Mouse (Mus musculus): ENCODE results near the gene Cmtm6.
"Not testable (repeated sequence)": the region's sequence is repeated elsewhere in the genome, so short reads cannot be mapped to it uniquely, and the experiment has no call there.

Cmtm6 gene

DNA sequence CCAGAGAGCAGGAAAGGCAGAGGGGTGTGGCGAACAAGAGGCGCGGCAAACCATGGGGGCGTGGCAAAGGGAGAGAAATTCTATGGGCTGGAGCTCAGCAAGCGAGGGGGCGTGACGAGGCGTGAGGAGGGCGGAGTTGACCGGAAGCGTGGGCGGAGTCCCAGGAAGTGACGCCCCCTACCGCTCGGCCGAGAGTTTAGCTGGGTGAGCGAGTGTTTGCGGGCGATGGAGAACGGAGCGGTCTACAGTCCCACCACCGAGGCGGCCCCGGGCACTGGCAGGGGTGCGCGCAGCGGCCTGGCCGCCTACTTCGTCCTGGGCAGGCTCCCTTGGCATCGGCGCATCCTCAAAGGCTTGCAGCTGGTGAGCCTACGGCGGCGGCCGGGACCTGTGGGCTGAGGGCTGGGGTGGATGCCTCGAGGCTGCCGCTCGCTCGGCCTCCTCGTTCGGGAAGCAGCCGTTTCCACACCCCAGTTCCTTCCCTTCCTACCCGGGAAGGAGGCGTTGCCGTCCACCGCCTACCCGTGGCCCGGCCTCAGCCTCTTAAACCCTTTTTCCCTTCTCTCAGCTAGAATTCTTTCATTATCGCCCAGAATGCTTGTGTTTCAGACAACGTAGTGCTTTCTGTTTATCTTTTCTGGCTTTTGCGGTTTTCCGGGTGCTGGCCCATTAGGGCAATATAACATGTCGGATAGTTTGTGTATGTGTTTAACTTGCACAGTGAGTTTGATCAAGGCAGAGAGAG lies at the start of gene Cmtm6:
Gene Cmtm6, plus strand, starts transcription at position 106 of the 745 bp plus-strand sequence.
- DNase-seq = peak; percentile 97

DNA sequence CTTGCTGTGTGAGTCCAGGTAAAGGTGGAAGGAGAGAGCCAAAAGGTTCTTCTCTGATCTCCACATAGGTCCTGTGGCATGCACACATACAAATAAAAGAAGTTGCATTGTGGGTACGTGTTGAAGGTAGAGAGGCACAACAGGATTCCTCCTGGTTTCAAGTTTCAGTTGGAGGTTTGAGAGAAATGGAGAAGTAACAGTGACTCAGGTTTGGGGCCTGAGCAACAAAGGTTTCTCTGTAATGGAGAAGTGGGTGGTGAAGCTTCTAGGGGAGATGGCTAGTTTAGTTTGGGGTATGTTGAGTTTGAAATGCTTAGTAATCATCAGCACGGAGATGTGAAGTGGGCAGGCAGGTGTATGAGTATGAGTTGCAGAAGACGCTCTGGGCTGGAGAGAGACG lies 48.7 kb upstream of the Cmtm6 start:
- no peak for DNase-seq

DNA sequence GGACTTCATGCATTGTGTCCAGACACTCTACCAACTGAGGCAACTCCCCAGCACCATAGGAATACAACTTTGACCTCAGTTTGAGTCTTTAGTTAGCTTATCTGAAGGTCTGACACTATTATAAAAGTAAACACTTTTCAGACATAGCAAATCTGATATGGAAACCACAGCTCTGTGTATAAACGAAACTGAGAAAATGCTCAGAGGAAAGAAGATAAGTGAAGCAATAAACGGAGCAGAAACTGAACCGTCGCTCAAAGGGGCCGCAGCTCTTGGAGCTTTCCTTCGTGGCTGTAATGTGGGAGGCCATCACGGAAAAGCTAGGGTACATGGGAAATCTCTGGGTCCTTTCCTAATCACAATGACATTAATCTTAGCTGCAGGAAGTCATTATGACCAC lies 44.7 kb upstream of the Cmtm6 start:
- no peak for DNase-seq

DNA sequence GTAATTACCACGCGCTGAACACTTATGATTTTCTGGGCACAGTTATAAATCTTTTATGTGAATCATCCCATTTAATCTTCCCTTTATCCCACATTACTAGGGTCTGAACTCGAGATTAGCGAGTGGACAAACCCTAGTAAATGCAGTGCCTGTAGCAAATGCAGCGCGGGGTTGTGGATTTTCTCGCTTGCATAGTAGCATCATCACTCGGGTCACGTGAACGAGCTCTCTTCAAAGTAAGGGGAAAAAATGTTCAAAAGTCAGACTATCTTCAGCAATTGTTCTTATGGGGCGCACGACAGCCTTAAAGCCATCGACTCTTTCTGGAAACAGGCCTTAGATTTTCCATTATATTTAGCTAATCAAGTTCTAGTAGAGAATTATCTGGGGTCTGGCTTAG lies 43.3 kb upstream of the Cmtm6 start:
- no peak for DNase-seq

DNA sequence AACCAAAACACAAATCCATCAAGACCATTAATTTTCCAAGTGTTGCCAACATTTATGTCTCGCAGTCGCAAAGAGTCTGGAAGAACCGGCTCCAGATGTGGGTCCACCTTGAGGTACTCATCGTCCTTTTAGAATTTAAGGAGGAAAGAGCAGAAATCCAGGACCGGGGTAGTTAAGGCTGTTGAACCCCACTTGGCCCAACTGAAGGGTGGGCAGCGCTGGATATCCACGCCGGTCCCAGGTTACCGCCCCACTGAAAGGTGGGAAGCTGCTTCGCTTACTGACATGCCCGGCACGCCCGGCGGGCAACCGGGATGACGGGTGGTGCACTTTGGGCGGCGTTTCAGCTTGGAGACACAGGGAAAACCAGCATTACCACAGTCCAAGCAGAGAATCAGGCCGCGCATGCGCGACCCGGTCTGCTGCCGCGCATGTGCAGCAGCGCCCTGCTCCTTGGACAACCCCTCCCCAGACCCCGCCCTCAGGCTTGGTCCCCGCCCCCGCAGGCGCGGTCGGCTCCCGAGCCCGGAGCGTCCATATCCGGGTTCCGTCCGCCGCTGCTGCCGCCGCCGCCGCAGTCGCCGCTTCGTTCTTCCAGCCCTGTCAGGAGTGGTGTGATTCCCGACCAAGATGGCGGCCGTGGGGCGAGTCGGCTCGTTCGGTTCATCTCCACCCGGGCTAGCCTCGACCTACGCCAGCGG lies 42.5 kb upstream of the Cmtm6 start, which contains the start of gene Dync1li1:
Gene Dync1li1, plus strand, starts transcription at position 539 of the 701 bp plus-strand sequence.
- peak; percentile 98 for DNase-seq

DNA sequence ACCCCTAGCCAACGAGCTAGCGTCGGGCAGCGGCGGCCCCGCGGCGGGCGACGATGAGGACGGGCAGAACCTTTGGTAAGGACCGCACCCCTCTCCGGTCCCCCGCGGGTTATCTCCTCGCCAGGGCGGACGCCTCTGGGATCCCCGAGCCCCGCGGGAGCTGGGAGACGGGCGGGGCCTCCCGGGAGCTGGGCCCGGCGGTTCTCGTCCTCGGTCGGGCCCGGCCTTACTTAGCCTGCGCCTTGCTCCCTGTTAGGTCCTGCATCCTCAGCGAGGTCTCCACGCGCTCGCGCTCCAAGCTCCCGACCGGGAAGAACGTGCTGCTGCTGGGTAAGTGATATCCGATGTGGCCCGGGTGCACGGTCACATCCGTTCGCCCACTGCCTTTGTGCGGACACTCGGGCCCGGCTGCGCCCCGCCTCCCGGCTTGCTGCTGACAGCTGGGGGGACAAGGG lies 41.9 kb upstream of the Cmtm6 start:
- no peak for DNase-seq

DNA sequence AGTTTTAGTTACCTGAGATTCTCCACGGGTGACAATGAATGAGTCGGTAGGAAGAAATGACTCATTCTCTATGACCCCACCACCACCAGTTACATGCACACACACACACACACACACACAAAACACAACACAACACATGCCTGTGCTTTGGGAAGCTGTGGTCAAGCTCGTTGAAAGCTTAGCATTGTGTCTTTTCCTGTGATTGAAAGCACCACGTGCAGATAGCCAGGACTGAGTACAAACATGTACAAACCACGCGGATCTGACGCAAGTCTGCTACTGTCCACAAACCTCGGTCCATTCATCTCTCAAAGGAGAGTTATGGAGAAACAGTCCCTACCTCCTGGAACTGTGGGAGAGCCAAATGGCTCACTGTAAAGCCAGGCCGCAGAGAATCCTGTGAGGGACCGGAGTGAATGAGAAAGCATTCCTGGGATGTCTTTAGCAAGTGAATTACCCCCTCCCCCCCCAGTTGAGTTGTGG lies 40.8 kb upstream of the Cmtm6 start:
- no peak for DNase-seq

DNA sequence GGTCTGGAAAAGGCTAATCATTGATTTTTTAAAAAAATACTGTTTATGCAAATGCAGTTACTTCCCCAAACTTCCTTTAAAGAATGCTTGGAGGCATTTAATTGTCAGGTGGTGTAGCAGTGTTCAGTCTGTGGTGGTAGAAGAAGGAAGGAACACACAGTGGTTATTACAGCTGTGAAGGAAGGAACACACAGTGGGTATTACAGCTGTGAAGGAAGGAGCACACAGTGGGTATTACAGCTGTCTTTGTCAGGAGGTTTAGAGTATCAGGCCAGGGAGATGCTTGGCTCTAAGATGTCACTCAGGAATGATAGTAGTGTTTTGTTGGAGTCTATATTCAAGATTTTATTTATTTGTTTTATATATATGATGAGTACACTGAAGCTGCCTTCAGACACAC lies 39.8 kb upstream of the Cmtm6 start:
- DNase-seq = no peak

DNA sequence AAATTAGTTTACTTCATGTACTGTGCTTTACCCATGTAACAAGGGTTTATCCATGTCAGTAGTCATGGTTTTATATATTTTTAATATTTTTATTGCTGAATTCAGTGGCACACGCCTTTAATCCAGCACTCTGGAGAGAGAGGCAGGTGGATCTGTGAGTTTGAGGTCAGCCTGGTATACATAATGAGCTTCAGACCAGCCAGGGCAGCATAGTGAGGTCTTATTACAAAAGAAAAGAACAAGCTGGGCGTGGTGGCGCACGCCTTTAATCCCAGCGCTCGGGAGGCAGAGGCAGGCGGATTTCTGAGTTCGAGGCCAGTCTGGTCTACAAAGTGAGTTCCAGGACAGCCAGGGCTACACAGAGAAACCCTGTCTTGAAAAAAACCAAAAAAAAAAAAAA lies 35.3 kb upstream of the Cmtm6 start:
- not testable (repeated sequence) for DNase-seq

DNA sequence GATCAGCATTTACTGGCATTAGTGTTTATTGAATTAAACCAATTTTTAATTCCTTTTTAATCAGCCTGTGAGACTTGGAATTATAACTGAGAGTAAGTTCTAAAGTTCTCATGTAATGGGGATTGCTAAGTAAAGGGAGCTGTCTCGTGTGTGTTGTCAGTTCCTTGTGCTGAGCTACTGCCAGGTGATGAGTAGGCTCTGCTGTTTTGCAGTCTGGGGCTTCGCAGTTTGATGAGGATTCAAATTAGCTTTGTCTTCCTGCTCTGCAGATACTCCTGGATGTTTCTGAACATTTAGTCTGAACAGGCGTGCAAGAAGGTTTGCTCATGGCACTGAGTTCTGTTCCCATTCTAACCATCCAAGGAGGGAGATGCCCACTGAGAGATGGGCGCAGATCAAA lies 33.8 kb upstream of the Cmtm6 start:
- no peak for DNase-seq

DNA sequence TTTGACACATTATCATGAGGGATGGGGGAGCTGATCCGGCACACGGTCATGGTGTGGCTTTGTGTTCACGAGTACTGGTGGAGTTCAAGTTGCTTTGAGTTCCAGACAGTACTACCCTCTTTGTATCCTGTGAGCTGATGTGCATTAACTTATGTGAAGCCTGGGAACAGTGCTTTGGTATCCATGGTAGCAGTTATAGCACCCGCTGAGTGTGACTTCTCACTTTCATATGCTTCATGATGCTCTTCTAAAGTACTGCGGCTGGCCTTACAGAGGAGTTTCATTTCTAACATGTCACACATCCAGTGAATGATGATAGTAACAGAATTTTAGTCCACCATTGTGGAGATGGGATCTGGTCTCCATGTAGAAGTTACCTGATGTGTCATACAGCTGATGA lies 33.0 kb upstream of the Cmtm6 start:
- DNase-seq = no peak

DNA sequence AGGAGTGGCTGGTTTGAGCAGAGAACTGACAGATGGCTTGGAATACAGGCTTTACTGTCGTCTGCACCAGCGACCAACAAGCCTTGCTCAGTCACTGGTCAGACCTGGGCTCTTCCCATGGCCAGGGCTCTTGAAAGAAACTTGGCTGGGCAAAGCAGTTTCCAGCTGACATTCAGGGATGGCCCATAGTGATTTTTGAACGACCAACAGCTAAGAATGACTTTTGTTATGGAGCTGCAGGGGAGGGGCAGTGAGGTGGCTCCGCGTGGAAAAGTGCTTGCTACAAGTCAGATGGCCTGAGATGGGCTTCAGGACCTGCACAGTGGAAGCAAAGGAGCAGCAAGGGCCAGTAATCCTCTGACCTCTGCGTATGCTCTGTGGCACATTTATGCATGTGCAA lies 31.7 kb upstream of the Cmtm6 start:
- DNase-seq = no peak

DNA sequence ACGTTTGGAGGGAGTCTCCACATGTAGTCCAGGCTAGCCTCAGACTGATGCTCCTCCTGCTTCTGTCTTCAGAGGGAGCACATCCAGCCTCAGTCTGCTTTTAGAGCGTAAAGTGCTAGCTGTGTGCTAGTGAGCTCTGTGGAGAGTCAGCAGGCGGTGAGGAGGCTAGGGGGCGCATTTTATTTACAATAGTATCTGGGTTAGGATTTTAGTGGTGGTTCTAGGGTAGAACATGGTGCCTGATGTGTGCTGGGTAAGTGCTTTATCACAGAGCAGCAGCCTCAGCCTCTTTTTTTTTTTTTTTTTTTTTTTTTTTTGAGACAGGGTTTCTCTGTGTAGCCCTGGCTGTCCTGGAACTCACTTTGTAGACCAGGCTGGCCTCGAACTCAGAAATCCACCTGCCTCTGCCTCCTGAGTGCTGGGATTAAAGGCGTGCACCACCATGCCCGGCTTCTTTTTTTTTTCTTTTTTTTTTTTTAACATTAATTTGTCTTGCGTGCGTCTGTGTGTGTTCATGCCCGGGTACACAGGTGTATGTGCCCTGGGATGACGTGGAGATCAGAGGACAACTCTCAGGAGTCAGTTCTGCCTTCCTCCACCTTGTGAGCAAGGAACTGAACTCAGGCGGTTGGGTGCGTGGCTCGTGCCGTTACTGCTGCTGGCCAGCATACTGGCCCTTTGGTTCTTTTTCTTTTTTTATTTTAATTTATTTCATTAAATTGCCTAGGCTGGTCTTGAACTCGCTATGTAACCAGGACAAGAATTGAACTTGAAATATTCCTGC lies 30.8 kb upstream of the Cmtm6 start:
- DNase-seq = no peak

DNA sequence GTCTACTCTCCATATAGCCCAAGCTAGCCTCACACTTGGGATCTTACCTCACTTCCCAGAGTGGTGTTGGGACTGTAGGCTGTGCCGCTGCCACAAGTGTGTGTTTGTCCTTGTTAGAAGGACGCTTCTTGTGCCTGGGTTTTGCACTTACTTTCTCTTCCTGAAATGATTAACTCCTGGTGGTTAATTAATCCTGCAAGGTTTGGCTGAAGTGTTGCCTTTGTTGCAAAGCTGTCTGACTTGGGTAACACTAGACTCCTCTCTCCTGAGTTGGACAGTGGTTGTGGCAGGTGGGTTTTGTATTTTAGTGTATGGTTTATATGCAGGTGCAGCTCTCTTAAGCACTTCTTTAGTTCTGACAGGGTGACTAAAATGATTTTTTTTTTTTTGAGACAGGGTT lies 29.9 kb upstream of the Cmtm6 start:
- no peak for DNase-seq

DNA sequence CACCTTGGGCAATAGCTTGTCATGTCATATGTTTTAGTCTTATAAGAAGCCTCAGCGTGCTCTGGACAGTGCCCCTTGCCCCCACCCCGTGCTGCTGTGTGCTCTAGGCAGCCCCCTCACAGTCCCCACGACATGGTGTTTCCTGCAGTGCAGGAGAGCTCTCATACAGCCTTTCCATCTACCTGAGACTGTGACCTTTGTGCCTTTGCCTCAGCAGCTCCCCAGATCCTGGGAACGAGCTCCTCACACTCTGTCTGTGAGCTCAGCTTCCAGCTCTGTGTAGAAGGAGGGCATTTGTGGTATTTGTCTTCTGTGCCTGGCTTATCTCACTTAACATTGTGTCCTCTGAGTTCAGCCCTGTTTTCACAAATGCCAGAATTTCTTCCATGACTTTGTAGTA lies 29.0 kb upstream of the Cmtm6 start:
- DNase-seq = no peak

DNA sequence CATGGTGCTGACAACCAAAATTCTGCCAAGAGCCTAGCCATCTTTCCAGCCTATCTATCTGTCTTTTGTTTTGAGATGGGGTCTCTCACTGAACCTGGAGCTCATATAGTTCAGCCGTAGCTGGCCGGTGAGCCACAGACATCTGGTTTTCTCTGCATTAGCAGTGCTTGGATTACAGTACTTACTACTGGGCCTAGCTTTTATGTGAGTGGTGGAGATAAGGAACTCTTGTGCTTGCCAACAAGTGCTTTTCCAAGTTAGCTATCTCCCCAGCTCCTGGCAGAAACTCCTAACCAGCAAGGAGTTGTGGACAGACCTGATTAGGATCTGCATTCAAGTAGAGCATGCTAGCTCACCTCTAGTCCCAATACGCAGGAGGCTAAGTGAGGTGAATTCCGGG lies 23.1 kb upstream of the Cmtm6 start:
- no peak for DNase-seq

DNA sequence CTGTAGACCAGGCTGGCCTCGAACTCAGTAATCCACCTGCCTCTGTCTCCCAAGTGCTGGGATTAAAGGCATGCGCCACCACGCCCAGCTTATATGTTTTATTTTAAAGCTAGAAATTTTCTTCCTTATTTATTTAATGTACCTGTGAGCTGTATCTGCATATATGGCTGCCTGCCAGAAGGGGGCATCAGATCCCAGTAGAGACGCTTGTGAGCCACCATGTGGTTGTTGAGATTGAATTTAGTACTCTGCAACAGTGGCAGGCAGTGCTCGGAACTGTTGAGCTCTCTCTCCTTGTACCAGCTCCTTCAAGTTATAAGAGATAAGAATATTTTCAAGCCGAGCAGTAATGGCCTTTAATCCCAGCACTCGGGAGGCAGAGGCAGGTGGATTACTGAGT lies 20.6 kb upstream of the Cmtm6 start:
- DNase-seq = no peak

DNA sequence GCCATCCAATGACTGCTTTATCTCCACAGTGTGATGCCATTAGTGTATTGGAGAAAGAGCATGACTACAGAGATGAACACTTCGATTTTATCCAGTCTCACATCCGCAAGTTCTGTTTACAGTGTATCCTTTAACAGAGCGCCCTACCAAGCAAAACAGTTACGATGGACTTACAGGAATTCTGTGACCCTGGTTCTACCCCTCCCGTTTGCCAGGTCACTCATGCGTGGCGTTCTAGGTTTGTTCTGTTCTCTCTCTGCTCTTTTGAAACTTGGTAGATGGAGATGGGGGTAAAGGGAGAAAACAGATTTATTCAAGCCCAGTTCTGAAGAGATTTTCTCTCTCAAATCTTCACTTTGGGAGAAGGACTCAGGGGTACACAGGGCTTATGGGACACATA lies 17.4 kb upstream of the Cmtm6 start:
- DNase-seq = no peak

DNA sequence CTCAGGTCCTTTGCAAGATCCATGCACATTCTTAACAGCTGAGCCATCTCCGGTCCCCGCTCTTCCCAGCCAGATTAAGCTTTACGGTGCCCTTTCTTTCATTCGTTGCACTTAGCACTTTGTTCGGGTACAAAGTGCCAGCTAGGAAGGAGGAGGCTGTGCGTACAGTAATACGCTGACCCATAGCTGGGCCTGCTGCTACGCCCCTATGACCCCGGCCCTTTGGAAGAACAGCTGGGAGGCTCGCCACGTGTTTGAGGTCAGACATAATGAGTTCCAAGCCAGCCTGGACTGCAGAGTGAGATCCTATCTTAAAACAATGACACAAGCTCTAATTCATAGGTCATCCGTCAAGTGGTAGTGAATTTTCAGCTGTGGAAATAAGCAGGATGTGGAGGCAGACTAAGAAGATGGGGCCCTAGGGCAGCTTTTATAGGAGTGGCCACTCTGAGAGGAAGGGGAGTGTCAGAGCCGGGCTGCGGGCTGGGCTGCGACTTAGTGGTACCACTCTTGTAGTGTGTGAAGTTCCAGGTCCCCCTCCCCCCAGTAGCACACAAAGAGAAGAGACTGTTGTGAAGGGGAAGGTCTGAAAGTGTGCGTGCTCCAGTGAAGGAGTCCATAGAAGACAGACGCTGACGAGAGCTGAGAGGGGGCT lies 14.1 kb upstream of the Cmtm6 start:
- DNase-seq = no peak

DNA sequence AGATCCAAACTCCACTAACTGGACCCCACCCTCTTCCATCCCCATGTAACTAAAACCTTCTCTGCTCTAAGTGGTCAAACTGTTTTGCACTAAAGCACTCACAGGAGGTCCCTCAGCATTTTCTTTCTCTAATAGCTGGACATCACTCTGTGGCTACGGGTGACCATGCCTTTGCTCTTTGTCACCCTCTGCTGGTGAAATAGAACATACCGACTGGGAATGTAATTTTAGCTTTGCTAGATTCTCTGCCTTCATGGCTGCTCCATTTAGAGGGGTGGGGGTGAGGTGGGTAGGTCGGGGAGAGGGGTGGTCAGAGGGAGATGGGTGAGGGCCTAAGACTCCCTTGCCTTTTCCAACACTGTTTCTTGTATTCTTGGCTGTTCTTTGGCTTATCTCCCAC lies 3.6 kb upstream of the Cmtm6 start:
- DNase-seq = no peak

DNA sequence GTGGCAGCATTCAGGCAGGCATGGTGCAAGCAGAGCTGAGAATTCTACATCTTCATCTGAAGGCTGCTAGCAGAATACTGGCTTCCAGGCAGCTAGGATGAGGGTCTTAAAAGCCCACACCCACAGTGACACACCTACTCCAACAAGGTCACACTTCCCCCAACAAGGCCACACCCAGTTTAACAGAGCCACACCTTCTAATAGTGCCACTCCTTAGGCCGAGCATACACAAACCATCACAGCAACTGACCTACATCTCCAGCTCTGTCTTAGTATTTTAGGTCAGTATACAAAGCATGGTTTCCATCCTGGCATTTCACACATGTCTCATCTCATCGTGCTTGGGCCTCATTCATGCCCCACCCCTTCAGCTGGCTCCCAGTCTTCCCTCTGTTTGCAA lies 2.5 kb upstream of the Cmtm6 start:
- DNase-seq = not testable (repeated sequence)

DNA sequence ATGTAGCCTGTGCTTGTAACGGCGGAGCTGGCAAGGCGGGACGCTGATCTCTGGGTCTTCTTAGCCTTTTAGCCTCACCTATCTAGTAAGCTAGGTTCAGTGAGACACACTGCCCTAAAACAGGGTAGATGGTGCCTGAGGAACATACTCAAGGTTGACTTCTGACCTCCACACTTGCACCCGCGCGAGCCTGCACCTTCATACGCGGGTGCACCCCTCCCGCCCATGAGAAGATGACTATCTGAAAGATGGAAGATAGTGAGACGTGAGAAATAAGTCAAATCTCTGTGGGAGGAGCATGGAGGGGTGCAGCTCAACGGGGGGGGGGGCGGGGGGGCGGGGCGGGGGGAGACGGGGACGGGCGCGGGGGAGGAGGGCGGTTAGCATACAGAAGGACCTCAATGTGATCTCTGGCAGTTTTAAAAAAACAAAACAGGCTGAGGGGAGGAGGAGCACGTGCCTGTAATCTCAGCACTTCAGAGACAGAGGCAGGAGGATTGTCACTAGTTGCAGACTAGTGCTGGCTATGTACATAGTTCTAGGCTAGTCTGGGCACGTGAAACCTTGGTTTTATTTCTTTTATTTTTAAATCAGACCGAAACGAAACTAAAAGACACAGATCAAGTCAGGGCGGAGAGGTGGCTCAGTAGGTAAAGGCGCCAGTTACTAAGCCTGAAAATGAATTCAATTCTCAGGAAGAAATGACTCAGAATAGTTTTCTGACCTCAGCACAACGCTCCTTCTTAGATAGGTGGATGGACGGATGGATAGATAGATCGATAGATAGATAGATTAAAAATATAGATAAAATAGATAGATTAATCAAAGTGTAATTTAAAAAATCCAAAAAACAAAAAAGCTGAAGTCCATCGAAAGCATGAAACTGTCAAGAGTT lies 758 bp upstream of the Cmtm6 start:
- no peak for DNase-seq

Data from layer of hippocampus, adult 9-11 months (tissue).